Mouse (Mus musculus) midbrain, embryonic 10.5 days (tissue): ENCODE data around the gene Ddah1. TPM values are rescaled to one million over a fixed set of nuclear protein-coding genes. Genes with fewer than 3 reads are reported as not detected.
"Not testable (repeated sequence)": the region's sequence is repeated elsewhere in the genome, so short reads cannot be mapped to it uniquely, and the experiment has no call there.

ENCODE experiments used
- DNase-seq: peaks from one replicate; pipeline ENCODE4 v3.0.0-alpha.2; 2017; ENCODE audit warnings: low spot score
- H3K27ac ChIP-seq: fragments of 300-500 bp; sonication (generic); replicated peaks from 2 replicates; pipeline ENCODE4 v1.5.1; 2016; ENCODE audit warnings: mild to moderate bottlenecking
- H3K27me3 ChIP-seq: fragments of 300-500 bp; sonication (generic); 2 replicates; pipeline ENCODE4 v1.6.1; 2016; ENCODE audit warnings: low read depth, mild to moderate bottlenecking; ENCODE audit not compliant: poor library complexity, severe bottlenecking
- H3K36me3 ChIP-seq: fragments of 300-500 bp; sonication (generic); 2 replicates; pipeline ENCODE4 v1.6.1; 2016; ENCODE audit warnings: mild to moderate bottlenecking, moderate library complexity
- H3K4me1 ChIP-seq: fragments of 300-500 bp; sonication (generic); 2 replicates; pipeline ENCODE4 v1.6.1; 2016
- H3K4me3 ChIP-seq: fragments of 300-500 bp; sonication (generic); 2 replicates; pipeline ENCODE4 v1.5.1; 2016; ENCODE audit warnings: mild to moderate bottlenecking, moderate library complexity
- H3K9me3 ChIP-seq: fragments of 300-500 bp; sonication (generic); replicated peaks from 2 replicates; pipeline ENCODE4 v1.6.1; 2016; ENCODE audit warnings: mild to moderate bottlenecking
- WGBS: fragments of 180-500 bp; shearing (Covaris S2); methylation state at CpG from one replicate; pipeline ENCODE4 v1.1.7; 2016; 5-methylcytosine and 5-hydroxymethylcytosine counted together
- polyA plus RNA-seq: library from polyadenylated mRNA; unstranded; fragments of >200 nt; fragmentation: Nextera tagmentation; extraction: Ambion mirVana; gene quantifications from 2 replicates; pipeline ENCODE4 v1.2.1, GENCODE M21; 2016

Ddah1 gene
- polyA plus RNA-seq, 1 experiment from 2014 or later: 24.0 TPM

- no peak overlapping the region for H3K4me3 ChIP-seq
- no peaks in the 10 kb centered on the region for H3K36me3 ChIP-seq
- 0 out of 2 replicates have a peak, but pooled peaks cover 7% of the 10 kb centered on the region for H3K9me3 ChIP-seq
- H3K27ac ChIP-seq: no peak overlapping the region
- WGBS: 92% methylated on average over 6 of the region's 6 CpGs
- H3K27me3 ChIP-seq: no peaks in the 10 kb centered on the region
- DNase-seq: no peak
- peaks cover 9% of the 10 kb centered on the region for H3K4me1 ChIP-seq
These were observed 96.8 kb downstream of the Ddah1 start for GRCm38 (mm10) chr3:145855299-145855698.

- Histone ChIP-seq H3K4me3 (no peak overlapping the region), H3K36me3 (no peaks in the 10 kb centered on the region), H3K9me3 (0 out of 2 replicates have a peak, but pooled peaks cover 7% of the 10 kb centered on the region), H3K4me1 (peaks cover 9% of the 10 kb centered on the region), H3K27ac (no peak overlapping the region), H3K27me3 (no peaks in the 10 kb centered on the region)
- DNase-seq: no peak
- WGBS: 96% methylated on average over 5 of the region's 5 CpGs
These were observed 99.9 kb downstream of the Ddah1 start for GRCm38 (mm10) chr3:145858388-145858787.

GRCm38 (mm10) chr3:145862521-145862920 lies 104.0 kb downstream of the Ddah1 start:
- H3K36me3 ChIP-seq: no peaks in the 10 kb centered on the region
- H3K4me3 ChIP-seq: no peak overlapping the region
- H3K27me3 ChIP-seq: no peaks in the 10 kb centered on the region
- 84% methylated on average over 4 of the region's 4 CpGs for WGBS
- DNase-seq: no peak
- no peaks in the 10 kb centered on the region for H3K4me1 ChIP-seq
- no peak overlapping the region for H3K27ac ChIP-seq
- H3K9me3 ChIP-seq: 0 out of 2 replicates have a peak, but pooled peaks cover 2% of the 10 kb centered on the region

GRCm38 (mm10) chr3:145864033-145864712 lies 105.7 kb downstream of the Ddah1 start:
- no peaks in the 10 kb centered on the region for H3K9me3 ChIP-seq
- WGBS: 89% methylated on average over 8 of the region's 8 CpGs
- no peaks in the 10 kb centered on the region for H3K36me3 ChIP-seq
- no peaks in the 10 kb centered on the region for H3K4me1 ChIP-seq
- H3K27ac ChIP-seq: no peak overlapping the region
- no peaks in the 10 kb centered on the region for H3K27me3 ChIP-seq
- H3K4me3 ChIP-seq: no peak overlapping the region
- no peak for DNase-seq

- no peaks in the 10 kb centered on the region for H3K9me3 ChIP-seq
- no peaks in the 10 kb centered on the region for H3K27me3 ChIP-seq
- no peaks in the 10 kb centered on the region for H3K4me1 ChIP-seq
- 96% methylated on average over 7 of the region's 10 CpGs for WGBS
- no peak overlapping the region for H3K27ac ChIP-seq
- H3K4me3 ChIP-seq: no peak overlapping the region
- no peaks in the 10 kb centered on the region for H3K36me3 ChIP-seq
- no peak for DNase-seq
These were observed 106.3 kb downstream of the Ddah1 start for GRCm38 (mm10) chr3:145864713-145865233.

GRCm38 (mm10) chr3:145872680-145873079 lies 114.2 kb downstream of the Ddah1 start:
- peaks cover 8% of the 10 kb centered on the region for H3K27me3 ChIP-seq
- H3K27ac ChIP-seq: no peak overlapping the region
- H3K36me3 ChIP-seq: no peaks in the 10 kb centered on the region
- H3K4me1 ChIP-seq: 0 out of 2 replicates have a peak, but pooled peaks cover 3% of the 10 kb centered on the region
- DNase-seq: no peak
- H3K4me3 ChIP-seq: no peak overlapping the region
- H3K9me3 ChIP-seq: no peaks in the 10 kb centered on the region
- WGBS: 95% methylated on average over 9 of the region's 9 CpGs

- Histone ChIP-seq H3K9me3 (no peaks in the 10 kb centered on the region), H3K4me1 (0 out of 2 replicates have a peak, but pooled peaks cover 3% of the 10 kb centered on the region), H3K27me3 (peaks cover 14% of the 10 kb centered on the region), H3K36me3 (no peaks in the 10 kb centered on the region), H3K27ac (no peak overlapping the region), H3K4me3 (no peak overlapping the region)
- DNase-seq: no peak
- 72% methylated on average over 1 of the region's 1 CpGs for WGBS
These were observed 114.8 kb downstream of the Ddah1 start for GRCm38 (mm10) chr3:145873271-145873670.

GRCm38 (mm10) chr3:145874126-145874525 lies 115.7 kb downstream of the Ddah1 start:
- H3K36me3 ChIP-seq: no peaks in the 10 kb centered on the region
- H3K4me3 ChIP-seq: no peak overlapping the region
- peaks cover 7% of the 10 kb centered on the region; the same call in 1 of the 2 replicates for H3K4me1 ChIP-seq
- 86% methylated on average over 4 of the region's 4 CpGs for WGBS
- DNase-seq: no peak
- H3K27ac ChIP-seq: no peak overlapping the region
- H3K9me3 ChIP-seq: no peaks in the 10 kb centered on the region
- peaks cover 15% of the 10 kb centered on the region for H3K27me3 ChIP-seq

GRCm38 (mm10) chr3:145876120-145876519 lies 117.6 kb downstream of the Ddah1 start:
- Histone ChIP-seq H3K4me1 (peaks cover 7% of the 10 kb centered on the region; the same call in 1 of the 2 replicates), H3K9me3 (no peaks in the 10 kb centered on the region), H3K4me3 (no peak overlapping the region), H3K27me3 (peaks cover 22% of the 10 kb centered on the region), H3K27ac (no peak overlapping the region), H3K36me3 (no peaks in the 10 kb centered on the region)
- no peak for DNase-seq
- 91% methylated on average over 11 of the region's 11 CpGs for WGBS

GRCm38 (mm10) chr3:145878867-145879266 lies 120.4 kb downstream of the Ddah1 start:
- H3K27ac ChIP-seq, H3K9me3 ChIP-seq, DNase-seq, H3K4me3 ChIP-seq, H3K36me3 ChIP-seq: not testable (repeated sequence)
- peaks cover 28% of the 10 kb centered on the region for H3K4me1 ChIP-seq
- WGBS: 71% methylated on average over 14 of the region's 14 CpGs
- peaks cover 38% of the 10 kb centered on the region for H3K27me3 ChIP-seq

GRCm38 (mm10) chr3:145880335-145880734 lies 121.9 kb downstream of the Ddah1 start:
- H3K4me1 ChIP-seq: peaks cover 29% of the 10 kb centered on the region
- peaks cover 48% of the 10 kb centered on the region for H3K27me3 ChIP-seq
- 90% methylated on average over 1 of the region's 1 CpGs for WGBS
- no peak for DNase-seq
- H3K9me3 ChIP-seq: no peaks in the 10 kb centered on the region
- H3K4me3 ChIP-seq: no peak overlapping the region
- no peak overlapping the region for H3K27ac ChIP-seq
- H3K36me3 ChIP-seq: no peaks in the 10 kb centered on the region

GRCm38 (mm10) chr3:145882076-145882874 lies 123.8 kb downstream of the Ddah1 start:
- Histone ChIP-seq H3K36me3 (no peaks in the 10 kb centered on the region), H3K4me3 (no peak overlapping the region), H3K9me3 (no peaks in the 10 kb centered on the region), H3K27ac (peak overlapping the region; percentile 14; the same call in 1 of the 2 replicates), H3K27me3 (peaks cover 62% of the 10 kb centered on the region), H3K4me1 (peaks cover 41% of the 10 kb centered on the region)
- WGBS: 85% methylated on average over 15 of the region's 15 CpGs
- no peak for DNase-seq

GRCm38 (mm10) chr3:145883233-145883632 lies 124.8 kb downstream of the Ddah1 start:
- Histone ChIP-seq H3K27ac (peak overlapping the region; percentile 55), H3K9me3 (no peaks in the 10 kb centered on the region), H3K4me1 (peaks cover 41% of the 10 kb centered on the region), H3K4me3 (no peak overlapping the region), H3K27me3 (peaks cover 63% of the 10 kb centered on the region), H3K36me3 (no peaks in the 10 kb centered on the region)
- DNase-seq: no peak
- WGBS: 19% methylated on average over 2 of the region's 2 CpGs
